ENCODE assay signal across 8 mouse cellular contexts in the genomic region with DNA sequence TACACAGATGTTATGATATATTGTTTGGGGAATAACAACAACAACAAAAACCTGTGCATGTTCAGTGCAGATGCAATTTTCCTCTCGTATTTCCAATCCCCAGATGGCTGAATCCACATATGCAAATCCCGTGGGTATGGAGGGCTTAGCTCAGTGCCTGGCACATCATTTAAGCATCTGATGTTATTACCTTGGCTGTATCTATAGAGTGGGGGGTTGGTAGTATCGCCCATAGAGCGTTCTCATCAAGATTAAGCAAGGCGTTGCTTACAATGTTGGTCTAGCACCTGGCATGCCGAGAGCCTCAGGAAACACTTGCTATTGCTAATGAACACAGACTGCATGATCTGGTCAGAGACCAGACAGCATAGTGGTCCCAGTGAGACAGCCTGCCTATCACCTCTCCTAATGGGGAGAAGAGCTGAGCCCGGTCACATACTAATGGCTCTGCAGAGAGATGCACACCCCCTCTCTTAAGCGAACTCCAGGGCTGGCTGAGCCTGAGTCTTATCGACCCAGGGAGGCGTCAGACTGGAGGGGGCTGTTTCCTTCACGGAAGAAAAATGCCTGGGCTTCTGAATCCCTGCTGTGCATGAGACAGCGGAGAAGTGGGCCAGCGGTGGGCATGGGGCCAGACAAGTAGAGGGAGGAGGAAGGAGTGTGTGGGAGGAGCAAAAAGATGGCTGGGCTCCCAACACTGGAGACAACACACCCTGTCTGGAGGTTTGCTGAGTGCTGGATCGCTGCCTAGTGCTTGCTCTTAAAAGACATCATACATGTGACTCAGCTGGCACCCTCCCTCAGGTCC.
DNase-seq lines count a peak whose midpoint lies in the region; ATAC-seq and TF ChIP-seq lines count a peak whose summit lies in the region.

No protein-coding gene starts in this region.

- H3K27me3 ChIP-seq in forebrain, embryonic 15.5 days: no peaks in the 10 kb centered on the region
- no peaks in the 10 kb centered on the region for H3K27me3 ChIP-seq in heart, embryonic 16.5 days (ENCODE audit: control insufficient read depth, insufficient read depth, low read length)
- no peaks in the 10 kb centered on the region for H3K27me3 ChIP-seq in liver, adult 2 months (ENCODE audit: control insufficient read depth, insufficient read depth, low read length)
- no peaks in the 10 kb centered on the region for H3K27me3 ChIP-seq in neural tube, embryonic 14.5 days (ENCODE audit: control insufficient read depth, insufficient read depth, low read length)

- 23% methylated on average over 14 of the region's 14 CpGs for WGBS in forebrain, embryonic 15.5 days
- 27% methylated on average over 14 of the region's 14 CpGs for WGBS in heart, embryonic 16.5 days
- WGBS in liver, adult 2 months: 64% methylated on average over 14 of the region's 14 CpGs
- 31% methylated on average over 14 of the region's 14 CpGs for WGBS in neural tube, embryonic 14.5 days

- H3K4me3 ChIP-seq in forebrain, embryonic 15.5 days: peak overlapping the region; percentile 8
- H3K4me3 ChIP-seq in heart, embryonic 16.5 days (ENCODE audit: low read length): peak overlapping the region; percentile 2; the same call in 1 of the 2 replicates
- no peak overlapping the region for H3K4me3 ChIP-seq in liver, adult 2 months (ENCODE audit: insufficient read depth, low read depth, low read length)
- H3K4me3 ChIP-seq in neural tube, embryonic 14.5 days (ENCODE audit: low read depth, low read length): no peak overlapping the region

- H3K27ac ChIP-seq in forebrain, embryonic 15.5 days (replicated peaks): peak overlapping the region; percentile 87
- peak overlapping the region; percentile 86 for H3K27ac ChIP-seq in heart, embryonic 16.5 days (ENCODE audit: low read length)
- no peak overlapping the region for H3K27ac ChIP-seq in liver, adult 2 months (replicated peaks; ENCODE audit: insufficient read depth, low read depth, low read length)
- H3K27ac ChIP-seq in neural tube, embryonic 14.5 days (ENCODE audit: low read depth, low read length): peak overlapping the region; percentile 55; the same call in 1 of the 2 replicates

- peak; percentile 97 for DNase-seq in brain, embryonic 14.5 days (ENCODE audit: low read depth)
- peak; percentile 93 for DNase-seq in kidney, postnatal 25 days
- peak; percentile 13 for DNase-seq in liver, adult 2 months (ENCODE audit: extremely low read depth, low read depth, low spot score)
- DNase-seq in urinary bladder, postnatal 10 days (ENCODE audit: low spot score): peak; percentile 63
- no peak for DNase-seq in thymus, postnatal 0 days (ENCODE audit: low spot score)

- ATAC-seq in forebrain, embryonic 15.5 days (replicated peaks): peak; percentile 94
- ATAC-seq in heart, embryonic 16.5 days (replicated peaks; ENCODE audit: extremely low read depth, insufficient read depth, low FRiP score): peak; percentile 95
- ATAC-seq in neural tube, embryonic 14.5 days (ENCODE audit: low read depth): peak; percentile 91

- H3K4me2 ChIP-seq in forebrain, embryonic 15.5 days (replicated peaks): peak overlapping the region; percentile 40
- H3K4me2 ChIP-seq in heart, embryonic 16.5 days (ENCODE audit: low read depth, low read length): peak overlapping the region; percentile 49
- peak overlapping the region; percentile 24; the same call in 1 of the 2 replicates for H3K4me2 ChIP-seq in neural tube, embryonic 14.5 days (ENCODE audit: low read depth, low read length)

- no peak overlapping the region for H3K9ac ChIP-seq in forebrain, embryonic 15.5 days (replicated peaks)
- peak overlapping the region; percentile 35 for H3K9ac ChIP-seq in heart, embryonic 16.5 days (ENCODE audit: low read length)
- no peak overlapping the region for H3K9ac ChIP-seq in liver, adult 2 months (ENCODE audit: low read depth, low read length)
- H3K9ac ChIP-seq in neural tube, embryonic 14.5 days (replicated peaks; ENCODE audit: low read depth, low read length): no peak overlapping the region

- no peak for TF ChIP-seq POLR2A in brain, embryonic 14.5 days (IDR thresholded peaks at IDR 0.05; ENCODE audit: borderline replicate concordance, extremely low read depth, insufficient read depth, insufficient read length, poor library complexity, severe bottlenecking)
- TF ChIP-seq POLR2A in liver, adult 2 months (IDR thresholded peaks at IDR 0.05; ENCODE audit: extremely low read depth, insufficient read depth, low read length): no peak

- no peaks in the 10 kb centered on the region for H3K79me2 ChIP-seq in liver, adult 2 months (ENCODE audit: control insufficient read depth, insufficient read depth, low read length)

- H3K9me3 ChIP-seq in forebrain, embryonic 15.5 days: no peaks in the 10 kb centered on the region
- no peaks in the 10 kb centered on the region for H3K9me3 ChIP-seq in heart, embryonic 16.5 days (replicated peaks; ENCODE audit: control insufficient read depth, low read length)
- H3K9me3 ChIP-seq in neural tube, embryonic 14.5 days (ENCODE audit: control insufficient read depth, low read length): no peaks in the 10 kb centered on the region

- no peaks in the 10 kb centered on the region for H3K36me3 ChIP-seq in forebrain, embryonic 15.5 days
- no peaks in the 10 kb centered on the region for H3K36me3 ChIP-seq in heart, embryonic 16.5 days (ENCODE audit: control insufficient read depth, insufficient read depth)
- H3K36me3 ChIP-seq in liver, adult 2 months (ENCODE audit: control insufficient read depth, insufficient read depth, low read length): no peaks in the 10 kb centered on the region
- no peaks in the 10 kb centered on the region for H3K36me3 ChIP-seq in neural tube, embryonic 14.5 days (ENCODE audit: control insufficient read depth, insufficient read depth, low read length)

- H3K4me1 ChIP-seq in forebrain, embryonic 15.5 days: peaks cover 12% of the 10 kb centered on the region
- peaks cover 21% of the 10 kb centered on the region for H3K4me1 ChIP-seq in heart, embryonic 16.5 days (ENCODE audit: control insufficient read depth, insufficient read depth, low read length)
- no peaks in the 10 kb centered on the region for H3K4me1 ChIP-seq in liver, adult 2 months (ENCODE audit: control insufficient read depth, insufficient read depth, low read length)
- 0 out of 2 replicates have a peak, but pooled peaks cover 6% of the 10 kb centered on the region for H3K4me1 ChIP-seq in neural tube, embryonic 14.5 days (ENCODE audit: control insufficient read depth, insufficient read depth, low read length)

- TF ChIP-seq CTCF in brain, embryonic 14.5 days (IDR thresholded peaks at IDR 0.05; ENCODE audit: borderline replicate concordance, extremely low read depth, insufficient read depth, insufficient read length): no peak
- TF ChIP-seq CTCF in liver, adult 2 months (IDR thresholded peaks at IDR 0.05; ENCODE audit: low read depth, low read length): no peak

Comparison
In these comparisons a context has a peak if more than half of its experiments do, and no peak if none do; other contexts are left out.
1. H3K4me3 ChIP-seq: peak in forebrain, embryonic 15.5 days (single experiment) and heart, embryonic 16.5 days (single experiment); none in liver, adult 2 months (single experiment) and neural tube, embryonic 14.5 days (single experiment).
2. Peak in every context shown above with its lines, with median percentiles within 50 percentile points of each other: ATAC-seq and H3K4me2 ChIP-seq.